Mouse (Mus musculus) heart, postnatal 25 days (tissue): Measurements from ENCODE around the gene Actg1. TPM values are rescaled to one million over a fixed set of nuclear protein-coding genes. Genes with fewer than 3 reads are reported as not detected.
"Not testable (repeated sequence)": the region's sequence is repeated elsewhere in the genome, so short reads cannot be mapped to it uniquely, and the experiment has no call there.

Experiments used
- DNase-seq: peaks from one replicate; pipeline ENCODE4 v3.0.0; 2022; ENCODE audit warnings: low spot score
- intact Hi-C: fragments of 180-260 bp; cut with DNase I; formaldehyde crosslinking; loops from one replicate; pipeline ENCODE4 v1.15.1; 2025
- total RNA-seq, 2 experiments: library from RNA; stranded (reverse); gene quantifications; 2 replicates each; pipeline ENCODE4 v1.2.3; 2021

Gene Actg1
- total RNA-seq, 2 experiments from 2014 or later = 282 to 346 TPM

GRCm38 (mm10) chr11:120349371-120349985, 1.1 kb upstream of the Actg1 start:
- DNase-seq = no peak
- intact Hi-C loops = loop anchor here (5.0 kb wide), 1 partner anchor 112 kb away; no protein-coding TSS in a partner anchor

GRCm38 (mm10) chr11:120348684-120349370, 485 bp upstream of the Actg1 start:
- intact Hi-C loops = loop anchor here (5.0 kb wide), 1 partner anchor 112 kb away; no protein-coding TSS in a partner anchor
- DNase-seq = peak; percentile 57

GRCm38 (mm10) chr11:120347301-120347700, 1.0 kb downstream of the Actg1 start:
- no peak for DNase-seq
- intact Hi-C loops = loop anchor here (5.0 kb wide), 1 partner anchor 110 kb away; no protein-coding TSS in a partner anchor

- intact Hi-C loops = loop anchor here (5.0 kb wide), 1 partner anchor 109 kb away; no protein-coding TSS in a partner anchor
- DNase-seq = not testable (repeated sequence)
Measured at GRCm38 (mm10) chr11:120346383-120347034, 1.8 kb downstream of the Actg1 start.

- intact Hi-C loops = loop anchor here (5.0 kb wide), 1 partner anchor 108 kb away; no protein-coding TSS in a partner anchor
- no peak for DNase-seq
Measured at GRCm38 (mm10) chr11:120345067-120345681, 3.2 kb downstream of the Actg1 start.

- intact Hi-C loops = no loop called here
Measured at GRCm38 (mm10) chr11:120344310-120344920, 3.9 kb downstream of the Actg1 start.

GRCm38 (mm10) chr11:120343519-120344309, 4.6 kb downstream of the Actg1 start:
- no peak for DNase-seq
- intact Hi-C loops = no loop called here

More at GRCm38 (mm10) chr11:120344310-120344920, 3.9 kb downstream of the Actg1 start:
- DNase-seq = no peak

- DNase-seq = no peak
- intact Hi-C loops = no loop called here
Measured at GRCm38 (mm10) chr11:120342656-120343160, 5.6 kb downstream of the Actg1 start.

- no peak for DNase-seq
- intact Hi-C loops = no loop called here
Measured at GRCm38 (mm10) chr11:120341661-120342060, 6.7 kb downstream of the Actg1 start.

- no peak for DNase-seq
- intact Hi-C loops = no loop called here
Measured at GRCm38 (mm10) chr11:120339978-120340513, 8.3 kb downstream of the Actg1 start.

- intact Hi-C loops = no loop called here
- DNase-seq = no peak
Measured at GRCm38 (mm10) chr11:120338786-120339185, 9.6 kb downstream of the Actg1 start.

GRCm38 (mm10) chr11:120337447-120337846, 10.9 kb downstream of the Actg1 start:
- intact Hi-C loops = no loop called here
- DNase-seq = no peak

GRCm38 (mm10) chr11:120335431-120336021, 12.8 kb downstream of the Actg1 start:
- intact Hi-C loops = no loop called here
- DNase-seq = no peak

- intact Hi-C loops = no loop called here
- no peak for DNase-seq
Measured at GRCm38 (mm10) chr11:120320156-120320555, 28.2 kb downstream of the Actg1 start.

GRCm38 (mm10) chr11:120319310-120319709, 29.0 kb downstream of the Actg1 start:
- intact Hi-C loops = no loop called here

GRCm38 (mm10) chr11:120317456-120317855, 30.9 kb downstream of the Actg1 start:
- intact Hi-C loops = no loop called here
- no peak for DNase-seq

More at GRCm38 (mm10) chr11:120319310-120319709, 29.0 kb downstream of the Actg1 start:
- DNase-seq = no peak

GRCm38 (mm10) chr11:120316690-120317254, 31.6 kb downstream of the Actg1 start:
- no peak for DNase-seq
- intact Hi-C loops = no loop called here
